Mouse (Mus musculus) midbrain, embryonic 10.5 days (tissue): ENCODE data around the gene Tmem189. TPM values are rescaled to one million over a fixed set of nuclear protein-coding genes. Genes with fewer than 3 reads are reported as not detected.
A peak's percentile ranks its signal among the peaks of the same experiment; 100 is the strongest.

ENCODE experiments used
- DNase-seq: peaks from one replicate; pipeline ENCODE4 v3.0.0-alpha.2; 2017; ENCODE audit warnings: low spot score
- H3K27ac ChIP-seq: fragments of 300-500 bp; sonication (generic); replicated peaks from 2 replicates; pipeline ENCODE4 v1.5.1; 2016; ENCODE audit warnings: mild to moderate bottlenecking
- H3K27me3 ChIP-seq: fragments of 300-500 bp; sonication (generic); 2 replicates; pipeline ENCODE4 v1.6.1; 2016; ENCODE audit warnings: low read depth, mild to moderate bottlenecking; ENCODE audit not compliant: poor library complexity, severe bottlenecking
- H3K36me3 ChIP-seq: fragments of 300-500 bp; sonication (generic); 2 replicates; pipeline ENCODE4 v1.6.1; 2016; ENCODE audit warnings: mild to moderate bottlenecking, moderate library complexity
- H3K4me1 ChIP-seq: fragments of 300-500 bp; sonication (generic); 2 replicates; pipeline ENCODE4 v1.6.1; 2016
- H3K4me3 ChIP-seq: fragments of 300-500 bp; sonication (generic); 2 replicates; pipeline ENCODE4 v1.5.1; 2016; ENCODE audit warnings: mild to moderate bottlenecking, moderate library complexity
- H3K9me3 ChIP-seq: fragments of 300-500 bp; sonication (generic); replicated peaks from 2 replicates; pipeline ENCODE4 v1.6.1; 2016; ENCODE audit warnings: mild to moderate bottlenecking
- WGBS: fragments of 180-500 bp; shearing (Covaris S2); methylation state at CpG from one replicate; pipeline ENCODE4 v1.1.7; 2016; 5-methylcytosine and 5-hydroxymethylcytosine counted together
- polyA plus RNA-seq: library from polyadenylated mRNA; unstranded; fragments of >200 nt; fragmentation: Nextera tagmentation; extraction: Ambion mirVana; gene quantifications from 2 replicates; pipeline ENCODE4 v1.2.1, GENCODE M21; 2016

Tmem189 gene
- polyA plus RNA-seq, 1 experiment from 2014 or later: 35.8 TPM

- WGBS: 83% methylated on average over 12 of the region's 12 CpGs
- peaks cover 18% of the 10 kb centered on the region for H3K36me3 ChIP-seq
- no peaks in the 10 kb centered on the region for H3K9me3 ChIP-seq
- H3K27ac ChIP-seq: peak overlapping the region; percentile 98
- peak overlapping the region; percentile 99 for H3K4me3 ChIP-seq
- DNase-seq: no peak
- no peaks in the 10 kb centered on the region for H3K27me3 ChIP-seq
- peaks cover 68% of the 10 kb centered on the region for H3K4me1 ChIP-seq
Observed at GRCm38 (mm10) chr2:167632731-167633536, 56.7 kb downstream of the Tmem189 start.

DNA sequence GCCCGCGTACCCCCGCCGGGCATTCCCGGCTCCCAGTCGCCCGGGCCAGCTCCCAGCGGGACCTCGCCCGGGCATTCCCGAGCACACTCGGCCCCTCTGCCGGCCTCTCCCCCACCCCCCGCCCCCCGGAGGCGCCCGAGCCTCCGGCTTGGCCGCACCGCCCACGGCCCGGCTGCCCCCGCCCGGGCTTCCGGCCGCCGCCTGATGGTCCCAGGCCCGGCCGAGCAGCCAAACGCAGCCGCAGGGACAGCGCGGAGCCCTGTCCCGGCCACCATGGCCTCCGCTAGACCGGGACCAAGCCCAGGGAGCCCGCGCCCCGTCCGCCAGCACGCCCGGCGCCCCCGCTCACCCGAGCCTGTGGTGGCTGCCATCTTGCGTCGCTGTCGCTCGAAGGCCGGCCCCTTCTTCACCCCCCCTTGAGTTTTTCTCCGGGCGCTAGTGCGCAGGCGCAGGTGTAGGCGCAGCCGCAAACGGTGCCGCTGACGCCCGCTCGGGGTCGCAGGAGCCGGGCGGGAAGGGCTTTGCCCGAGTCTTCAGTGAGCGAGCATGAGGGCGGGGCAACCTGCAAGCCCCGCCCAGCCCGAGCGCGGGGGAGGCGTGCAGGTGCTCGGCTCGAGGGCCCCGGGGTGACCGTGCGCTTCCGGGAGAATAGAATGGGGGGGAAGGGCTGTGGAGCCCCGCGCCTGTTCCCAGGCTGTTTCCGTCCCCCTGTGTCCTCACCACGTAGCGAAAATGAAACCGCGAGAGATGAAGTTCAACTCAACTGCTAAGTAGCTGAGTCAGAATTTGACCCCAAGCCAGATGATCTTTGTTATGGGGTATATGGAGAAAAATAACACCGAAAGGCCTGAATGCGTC lies 57.8 kb downstream of the Tmem189 start, which contains the start of gene Ube2v1:
Ube2v1 (minus strand) TSS at position 505 of the 858 bp plus-strand sequence.
- H3K4me1 ChIP-seq: peaks cover 79% of the 10 kb centered on the region
- peak; percentile 98 for DNase-seq
- peak within 1 kb of the TSS; percentile 99 for H3K4me3 ChIP-seq
- WGBS: 1% methylated on average over 86 of the region's 87 CpGs
- no peaks in the 10 kb centered on the region for H3K27me3 ChIP-seq
- H3K27ac ChIP-seq: peak within 1 kb of the TSS; percentile 98
- H3K9me3 ChIP-seq: no peaks in the 10 kb centered on the region
- H3K36me3 ChIP-seq: peaks cover 29% of the 10 kb centered on the region

DNA sequence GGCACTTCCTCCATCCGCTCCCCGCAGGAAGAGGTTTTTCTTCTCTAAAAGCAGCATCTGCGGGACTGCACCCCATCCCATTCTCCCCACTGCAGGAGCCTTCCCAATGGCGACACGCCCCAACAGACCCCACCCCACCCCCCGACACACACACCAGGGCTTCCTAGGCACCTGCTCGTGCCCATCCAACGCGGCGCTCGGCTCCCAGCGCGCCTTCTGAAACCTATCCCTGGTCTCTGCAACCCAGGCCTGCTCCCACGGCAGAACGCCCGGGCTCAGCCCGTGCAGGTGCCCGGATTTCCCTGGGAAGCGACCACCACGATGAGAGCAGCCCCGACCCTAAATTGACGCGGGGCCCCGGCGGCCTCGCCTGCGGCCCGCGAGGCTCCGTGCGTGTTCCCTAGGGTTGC lies 58.4 kb downstream of the Tmem189 start:
- no peaks in the 10 kb centered on the region for H3K27me3 ChIP-seq
- H3K27ac ChIP-seq: peak overlapping the region; percentile 98
- H3K4me1 ChIP-seq: peaks cover 81% of the 10 kb centered on the region
- H3K36me3 ChIP-seq: peaks cover 31% of the 10 kb centered on the region
- WGBS: under 1% methylated on average over 31 of the region's 31 CpGs
- peak overlapping the region; percentile 99 for H3K4me3 ChIP-seq
- H3K9me3 ChIP-seq: no peaks in the 10 kb centered on the region
- DNase-seq: no peak

DNA sequence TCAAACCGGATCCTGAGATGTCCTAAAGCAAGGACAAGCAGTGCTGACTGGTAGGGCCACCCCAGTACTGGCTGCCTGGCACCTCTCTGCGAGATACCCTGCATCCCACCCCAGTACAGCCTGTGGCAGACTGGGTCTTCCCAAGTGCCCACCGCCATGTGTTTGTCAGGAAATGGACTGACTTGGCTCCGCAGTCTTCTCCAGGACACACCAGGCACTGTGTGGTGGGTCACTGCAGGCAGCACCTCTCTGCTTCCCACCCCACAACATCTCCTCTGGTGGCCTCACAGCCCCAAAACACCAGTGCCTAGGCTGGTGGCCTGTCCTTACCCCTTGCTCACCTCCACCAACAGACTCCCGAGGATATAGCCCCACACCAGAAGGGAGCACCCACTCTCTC lies 59.2 kb downstream of the Tmem189 start:
- Histone ChIP-seq H3K27ac (peak overlapping the region; percentile 98), H3K36me3 (peaks cover 38% of the 10 kb centered on the region), H3K9me3 (no peaks in the 10 kb centered on the region), H3K4me3 (peak overlapping the region; percentile 99), H3K27me3 (no peaks in the 10 kb centered on the region), H3K4me1 (peaks cover 83% of the 10 kb centered on the region)
- 86% methylated on average over 5 of the region's 5 CpGs for WGBS
- no peak for DNase-seq

- WGBS: 84% methylated on average over 11 of the region's 11 CpGs
- Histone ChIP-seq H3K27me3 (no peaks in the 10 kb centered on the region), H3K36me3 (peaks cover 43% of the 10 kb centered on the region), H3K4me3 (peak overlapping the region; percentile 99), H3K9me3 (no peaks in the 10 kb centered on the region), H3K4me1 (peaks cover 82% of the 10 kb centered on the region), H3K27ac (peak overlapping the region; percentile 98)
- DNase-seq: no peak
Observed at GRCm38 (mm10) chr2:167629665-167630209, 59.9 kb downstream of the Tmem189 start.

DNA sequence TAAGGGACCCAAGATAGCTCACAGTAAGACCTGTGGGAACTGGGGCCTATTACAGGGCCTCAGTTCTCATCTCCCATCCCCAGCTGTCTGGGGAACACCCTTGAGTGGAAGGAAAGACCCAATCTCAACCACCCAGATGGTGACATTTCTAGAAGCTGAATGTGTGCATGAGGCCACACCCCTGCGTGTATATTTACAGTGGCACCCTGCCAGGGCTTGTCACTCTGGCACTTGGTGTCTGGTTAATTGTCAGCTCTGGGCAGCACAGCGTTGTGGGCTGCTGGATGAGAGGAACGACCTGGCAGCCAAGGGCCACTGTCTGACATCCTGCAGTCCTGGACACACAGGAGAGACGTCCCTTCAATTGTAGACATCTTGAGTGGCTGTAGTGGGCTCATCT lies 60.8 kb downstream of the Tmem189 start:
- peaks cover 44% of the 10 kb centered on the region for H3K36me3 ChIP-seq
- peaks cover 73% of the 10 kb centered on the region for H3K4me1 ChIP-seq
- no peaks in the 10 kb centered on the region for H3K27me3 ChIP-seq
- H3K4me3 ChIP-seq: no peak overlapping the region
- H3K9me3 ChIP-seq: no peaks in the 10 kb centered on the region
- no peak for DNase-seq
- WGBS: 81% methylated on average over 4 of the region's 4 CpGs
- 0 out of 2 replicates have a peak overlapping the region, but pooled peaks have one; percentile 98 for H3K27ac ChIP-seq

DNA sequence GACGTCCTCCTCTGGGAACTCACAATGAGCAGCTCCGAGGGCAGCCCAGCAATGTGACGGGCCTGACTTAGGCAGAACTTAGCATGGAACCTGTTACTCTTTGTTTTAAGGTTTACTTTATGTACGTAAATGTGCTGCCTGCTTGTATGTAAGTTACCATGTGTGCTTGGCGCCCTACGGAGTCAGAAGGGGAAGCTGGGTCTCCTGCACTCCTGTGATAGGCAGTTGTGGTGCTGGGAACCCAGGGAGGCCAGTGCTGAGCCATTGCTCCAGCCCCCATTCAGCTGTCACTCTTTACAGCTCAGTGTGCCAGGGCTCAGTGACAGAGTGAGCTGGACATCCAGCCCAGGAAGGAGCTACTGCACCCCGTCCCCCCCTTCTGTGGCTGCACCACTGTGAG lies 62.6 kb downstream of the Tmem189 start:
- Histone ChIP-seq H3K9me3 (no peaks in the 10 kb centered on the region), H3K27me3 (no peaks in the 10 kb centered on the region), H3K36me3 (peaks cover 49% of the 10 kb centered on the region), H3K27ac (no peak overlapping the region), H3K4me3 (no peak overlapping the region), H3K4me1 (peaks cover 61% of the 10 kb centered on the region)
- DNase-seq: no peak
- WGBS: 90% methylated on average over 7 of the region's 7 CpGs

DNA sequence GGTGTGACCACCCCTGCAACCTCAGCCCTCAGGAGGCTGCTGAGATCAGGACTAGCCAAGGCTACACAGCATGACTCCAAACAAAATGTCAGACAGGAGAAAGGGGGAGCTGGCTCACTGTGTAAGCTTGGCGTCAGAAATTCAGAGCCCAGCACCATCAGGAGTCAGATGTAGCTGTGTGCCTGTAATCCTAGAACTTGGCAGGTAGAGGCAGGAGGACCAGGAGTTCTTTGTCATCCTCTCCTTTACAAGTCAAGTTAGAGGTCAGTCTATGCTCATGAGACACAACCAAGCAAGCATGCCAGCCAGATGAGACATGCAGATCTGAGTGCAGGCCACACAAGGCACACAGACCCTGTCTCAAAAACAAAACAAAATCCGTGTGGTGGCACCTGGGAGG lies 64.0 kb downstream of the Tmem189 start:
- 62% methylated on average over 2 of the region's 2 CpGs for WGBS
- Histone ChIP-seq H3K9me3 (no peaks in the 10 kb centered on the region), H3K4me1 (peaks cover 62% of the 10 kb centered on the region), H3K27ac (no peak overlapping the region), H3K36me3 (peaks cover 55% of the 10 kb centered on the region), H3K4me3 (no peak overlapping the region), H3K27me3 (no peaks in the 10 kb centered on the region)
- no peak for DNase-seq

DNA sequence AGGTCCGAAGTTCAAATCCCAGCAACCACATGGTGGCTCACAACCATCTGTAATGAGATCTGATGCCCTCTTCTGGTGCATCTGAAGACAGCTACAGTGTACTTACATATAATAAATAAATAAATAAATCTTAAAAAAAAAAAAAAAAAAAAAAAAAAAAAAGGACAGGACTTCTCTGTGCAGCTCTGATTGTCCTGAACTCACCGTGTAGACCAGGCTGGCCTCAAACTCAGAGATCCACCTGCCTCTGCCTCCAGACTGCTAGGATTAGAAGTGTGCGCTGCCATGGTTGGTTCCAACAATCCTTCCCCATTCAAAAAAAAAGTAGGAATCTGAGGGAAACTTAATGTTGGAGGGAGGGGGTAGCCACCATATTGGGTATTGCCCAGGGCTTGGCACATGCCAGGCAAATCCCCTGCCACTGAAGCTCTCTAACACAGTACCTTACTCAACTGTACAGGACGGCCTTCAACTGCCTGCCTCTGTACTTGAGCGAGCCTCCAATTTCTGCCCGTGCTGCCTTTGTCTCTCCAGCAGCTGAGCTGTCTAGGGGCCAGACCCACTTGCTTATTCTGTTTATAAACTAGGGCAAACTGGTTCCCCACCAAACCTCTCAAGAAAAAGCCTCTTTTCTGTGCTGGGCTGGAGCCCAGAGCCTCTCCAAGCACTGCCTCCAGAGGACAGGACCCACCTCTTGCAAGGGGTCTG lies 65.1 kb downstream of the Tmem189 start:
- no peak overlapping the region for H3K27ac ChIP-seq
- no peak overlapping the region for H3K4me3 ChIP-seq
- H3K27me3 ChIP-seq: no peaks in the 10 kb centered on the region
- peaks cover 50% of the 10 kb centered on the region for H3K4me1 ChIP-seq
- WGBS: 92% methylated on average over 5 of the region's 6 CpGs
- H3K36me3 ChIP-seq: peaks cover 56% of the 10 kb centered on the region
- H3K9me3 ChIP-seq: no peaks in the 10 kb centered on the region
- DNase-seq: no peak

- Histone ChIP-seq H3K27ac (no peak overlapping the region), H3K9me3 (no peaks in the 10 kb centered on the region), H3K27me3 (no peaks in the 10 kb centered on the region), H3K4me1 (peaks cover 46% of the 10 kb centered on the region), H3K4me3 (no peak overlapping the region), H3K36me3 (peaks cover 52% of the 10 kb centered on the region)
- no peak for DNase-seq
- WGBS: 92% methylated on average over 5 of the region's 5 CpGs
Observed at GRCm38 (mm10) chr2:167622965-167623364, 66.7 kb downstream of the Tmem189 start.

DNA sequence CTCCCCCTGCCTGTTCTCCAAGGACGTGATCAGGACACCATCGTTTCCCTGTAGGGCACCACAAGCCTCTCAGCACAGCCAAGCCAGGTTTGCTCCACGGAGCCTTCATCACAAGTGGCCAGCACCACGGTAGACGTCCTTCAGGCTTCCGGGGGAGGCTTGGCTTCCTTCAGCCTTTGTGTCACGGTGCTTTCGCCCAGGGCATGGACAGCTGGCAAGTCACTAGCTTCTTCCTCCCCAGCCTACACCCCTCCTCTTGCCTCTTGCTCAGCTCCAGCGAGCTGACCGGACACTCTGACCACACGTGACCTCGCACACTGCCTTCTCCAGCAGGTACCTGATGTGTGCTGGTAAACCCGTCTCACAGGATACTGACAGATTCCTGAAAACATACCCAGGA lies 67.3 kb downstream of the Tmem189 start:
- Histone ChIP-seq H3K4me1 (peaks cover 46% of the 10 kb centered on the region), H3K9me3 (no peaks in the 10 kb centered on the region), H3K27me3 (no peaks in the 10 kb centered on the region), H3K36me3 (peaks cover 52% of the 10 kb centered on the region), H3K27ac (no peak overlapping the region), H3K4me3 (no peak overlapping the region)
- DNase-seq: no peak
- 91% methylated on average over 13 of the region's 13 CpGs for WGBS
